In the genomic region with DNA sequence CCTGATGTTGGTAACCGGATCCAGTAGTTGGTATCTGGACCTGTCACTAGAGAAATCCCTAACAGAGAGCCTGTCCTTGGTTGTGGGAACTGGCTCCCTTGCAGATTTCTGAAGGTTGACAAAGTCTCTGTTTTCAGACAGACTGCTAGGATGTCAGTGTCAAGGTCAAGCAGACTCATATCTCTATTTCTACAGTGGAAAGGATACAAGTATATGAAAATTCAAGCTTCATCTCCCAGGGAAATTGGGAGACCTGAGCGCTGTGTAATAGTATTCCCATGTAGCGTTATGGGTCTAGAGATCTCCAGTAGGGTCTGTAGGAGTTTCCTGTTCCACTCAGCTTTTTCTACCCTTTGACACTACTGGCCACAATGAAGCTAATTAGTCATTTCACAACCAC, we compare ENCODE assay signal across 14 mouse cellular contexts.
A peak's percentile ranks its signal among the peaks of the same experiment; 100 is the strongest.
DNase-seq lines count a peak whose midpoint lies in the region.
"Had no signal": no experiment of that assay in that cellular context is flagged by ENCODE, and none has a peak within 500 bp of the region (broad histone marks: within the 10 kb centered on the region; RNA-seq: fewer than 3 reads in every experiment).

No protein-coding gene starts in this region.

- peak; percentile 40 to 88 for DNase-seq in adrenal gland, adult (ENCODE audit: inconsistent age in 2 of 2, low spot score in 1 of 2)
- DNase-seq in adrenal gland, postnatal 25 days, result no peak
- DNase-seq in ovary, adult 18-20 months (ENCODE audit: low spot score), result peak; percentile 6
- DNase-seq in ovary, postnatal 36 days (ENCODE audit: low spot score), result no peak
- DNase-seq in adrenal gland, postnatal 14 days, result peak; percentile 54
- DNase-seq in kidney, adult 8-10 months, result no peak
- DNase-seq in cerebellum, postnatal 4 days (ENCODE audit: low spot score in 2 of 2), result no peak
- DNase-seq: B cell, adult 2 months; cerebellum, adult 11-12 months; cerebellum, adult 2 months; cerebellum, adult 9-10 months; cerebellum, postnatal 10 days; cerebellum, postnatal 25 days; embryo, embryonic 11 days had no signal

Comparison
In these comparisons a context has a peak if more than half of its experiments do, and no peak if none do; other contexts are left out.
1. DNase-seq: peak in adrenal gland, adult (2 of 2), ovary, adult 18-20 months (single experiment) and adrenal gland, postnatal 14 days (single experiment); none in adrenal gland, postnatal 25 days (single experiment), ovary, postnatal 36 days (single experiment), kidney, adult 8-10 months (0 of 2) and cerebellum, postnatal 4 days (0 of 2).